Mouse (Mus musculus): Measurements from ENCODE around the gene Cckar. TPM values are rescaled to one million over a fixed set of nuclear protein-coding genes. Genes with fewer than 3 reads are reported as not detected.

Gene Cckar
- polyA plus RNA-seq (2011; ENCODE audit: insufficient read depth, insufficient read length, low replicate concordance, missing spikeins), result not detected in 2 replicates

GRCm38 (mm10) chr5:53707235-53708177 lies at the start of gene Cckar:
Gene Cckar, minus strand, starts transcription at chr5:53707705.
- no peak within 1 kb of the TSS for H3K27ac ChIP-seq (ENCODE audit: control insufficient read depth, insufficient read depth, low read depth, low read length, poor library complexity)
- H3K4me1 ChIP-seq (ENCODE audit: control insufficient read depth, insufficient read depth, low read length), result no peaks in the 10 kb centered on the region
- TF ChIP-seq POLR2A (IDR thresholded peaks at IDR 0.05; ENCODE audit: borderline replicate concordance, control insufficient read depth, low read depth, low read length) (no peak), CTCF (IDR thresholded peaks at IDR 0.05; ENCODE audit: control insufficient read depth, insufficient read depth, low read length) (no peak)
- 70% methylated on average over 11 of the region's 11 CpGs for WGBS
- no peak within 1 kb of the TSS for H3K4me3 ChIP-seq (replicated peaks; ENCODE audit: control insufficient read depth, low read depth, low read length)

GRCm38 (mm10) chr5:53744061-53744460 lies 36.6 kb upstream of the Cckar start:
- Histone ChIP-seq H3K27ac (ENCODE audit: control insufficient read depth, insufficient read depth, low read depth, low read length, poor library complexity) (no peak overlapping the region), H3K4me1 (ENCODE audit: control insufficient read depth, insufficient read depth, low read length) (no peaks in the 10 kb centered on the region), H3K4me3 (replicated peaks; ENCODE audit: control insufficient read depth, low read depth, low read length) (no peak overlapping the region)
- 29% methylated on average over 2 of the region's 2 CpGs for WGBS
- no peak for TF ChIP-seq CTCF (IDR thresholded peaks at IDR 0.05; ENCODE audit: control insufficient read depth, insufficient read depth, low read length)
- TF ChIP-seq POLR2A (IDR thresholded peaks at IDR 0.05; ENCODE audit: borderline replicate concordance, control insufficient read depth, low read depth, low read length), result no peak

- Histone ChIP-seq H3K4me3 (replicated peaks; ENCODE audit: control insufficient read depth, low read depth, low read length) (no peak overlapping the region), H3K4me1 (ENCODE audit: control insufficient read depth, insufficient read depth, low read length) (no peaks in the 10 kb centered on the region), H3K27ac (ENCODE audit: control insufficient read depth, insufficient read depth, low read depth, low read length, poor library complexity) (no peak overlapping the region)
- WGBS, result 63% methylated on average over 10 of the region's 10 CpGs
- TF ChIP-seq POLR2A (IDR thresholded peaks at IDR 0.05; ENCODE audit: borderline replicate concordance, control insufficient read depth, low read depth, low read length) (no peak), CTCF (IDR thresholded peaks at IDR 0.05; ENCODE audit: control insufficient read depth, insufficient read depth, low read length) (no peak)
These were observed 25.4 kb upstream of the Cckar start for GRCm38 (mm10) chr5:53732933-53733332.

GRCm38 (mm10) chr5:53727606-53728005 lies 20.1 kb upstream of the Cckar start:
- TF ChIP-seq CTCF (IDR thresholded peaks at IDR 0.05; ENCODE audit: control insufficient read depth, insufficient read depth, low read length) (no peak), POLR2A (IDR thresholded peaks at IDR 0.05; ENCODE audit: borderline replicate concordance, control insufficient read depth, low read depth, low read length) (no peak)
- WGBS, result 82% methylated on average over 3 of the region's 3 CpGs
- no peaks in the 10 kb centered on the region for H3K4me1 ChIP-seq (ENCODE audit: control insufficient read depth, insufficient read depth, low read length)
- no peak overlapping the region for H3K27ac ChIP-seq (ENCODE audit: control insufficient read depth, insufficient read depth, low read depth, low read length, poor library complexity)
- H3K4me3 ChIP-seq (replicated peaks; ENCODE audit: control insufficient read depth, low read depth, low read length), result no peak overlapping the region

- Histone ChIP-seq H3K27ac (ENCODE audit: control insufficient read depth, insufficient read depth, low read depth, low read length, poor library complexity) (no peak overlapping the region), H3K4me3 (replicated peaks; ENCODE audit: control insufficient read depth, low read depth, low read length) (no peak overlapping the region), H3K4me1 (ENCODE audit: control insufficient read depth, insufficient read depth, low read length) (no peaks in the 10 kb centered on the region)
- TF ChIP-seq CTCF (IDR thresholded peaks at IDR 0.05; ENCODE audit: control insufficient read depth, insufficient read depth, low read length), result no peak
- TF ChIP-seq POLR2A (IDR thresholded peaks at IDR 0.05; ENCODE audit: borderline replicate concordance, control insufficient read depth, low read depth, low read length), result no peak
- 91% methylated on average over 5 of the region's 5 CpGs for WGBS
These were observed 18.5 kb upstream of the Cckar start for GRCm38 (mm10) chr5:53726011-53726410.

GRCm38 (mm10) chr5:53716462-53716861 lies 9.0 kb upstream of the Cckar start:
- 74% methylated on average over 5 of the region's 5 CpGs for WGBS
- Histone ChIP-seq H3K27ac (ENCODE audit: control insufficient read depth, insufficient read depth, low read depth, low read length, poor library complexity) (no peak overlapping the region), H3K4me1 (ENCODE audit: control insufficient read depth, insufficient read depth, low read length) (no peaks in the 10 kb centered on the region), H3K4me3 (replicated peaks; ENCODE audit: control insufficient read depth, low read depth, low read length) (no peak overlapping the region)
- TF ChIP-seq POLR2A (IDR thresholded peaks at IDR 0.05; ENCODE audit: borderline replicate concordance, control insufficient read depth, low read depth, low read length), result no peak
- no peak for TF ChIP-seq CTCF (IDR thresholded peaks at IDR 0.05; ENCODE audit: control insufficient read depth, insufficient read depth, low read length)

GRCm38 (mm10) chr5:53711277-53711676 lies 3.8 kb upstream of the Cckar start:
- WGBS, result 74% methylated on average over 9 of the region's 9 CpGs
- H3K4me1 ChIP-seq (ENCODE audit: control insufficient read depth, insufficient read depth, low read length), result no peaks in the 10 kb centered on the region
- H3K27ac ChIP-seq (ENCODE audit: control insufficient read depth, insufficient read depth, low read depth, low read length, poor library complexity), result no peak overlapping the region
- no peak for TF ChIP-seq POLR2A (IDR thresholded peaks at IDR 0.05; ENCODE audit: borderline replicate concordance, control insufficient read depth, low read depth, low read length)
- TF ChIP-seq CTCF (IDR thresholded peaks at IDR 0.05; ENCODE audit: control insufficient read depth, insufficient read depth, low read length), result no peak
- no peak overlapping the region for H3K4me3 ChIP-seq (replicated peaks; ENCODE audit: control insufficient read depth, low read depth, low read length)

GRCm38 (mm10) chr5:53708191-53708590 lies 686 bp upstream of the Cckar start:
- WGBS, result 77% methylated on average over 4 of the region's 4 CpGs
- TF ChIP-seq POLR2A (IDR thresholded peaks at IDR 0.05; ENCODE audit: borderline replicate concordance, control insufficient read depth, low read depth, low read length) (no peak), CTCF (IDR thresholded peaks at IDR 0.05; ENCODE audit: control insufficient read depth, insufficient read depth, low read length) (no peak)
- Histone ChIP-seq H3K4me3 (replicated peaks; ENCODE audit: control insufficient read depth, low read depth, low read length) (no peak overlapping the region), H3K27ac (ENCODE audit: control insufficient read depth, insufficient read depth, low read depth, low read length, poor library complexity) (no peak overlapping the region), H3K4me1 (ENCODE audit: control insufficient read depth, insufficient read depth, low read length) (no peaks in the 10 kb centered on the region)

Data from bone marrow, adult 2 months (tissue).